Mouse (Mus musculus): ENCODE data around the gene Gm20388. TPM values are rescaled to one million over a fixed set of nuclear protein-coding genes. Genes with fewer than 3 reads are reported as not detected.
"Not testable (repeated sequence)": the region's sequence is repeated elsewhere in the genome, so short reads cannot be mapped to it uniquely, and the experiment has no call there.

The Gm20388 gene
- polyA plus RNA-seq, 1 experiment: 28.1 TPM

DNA sequence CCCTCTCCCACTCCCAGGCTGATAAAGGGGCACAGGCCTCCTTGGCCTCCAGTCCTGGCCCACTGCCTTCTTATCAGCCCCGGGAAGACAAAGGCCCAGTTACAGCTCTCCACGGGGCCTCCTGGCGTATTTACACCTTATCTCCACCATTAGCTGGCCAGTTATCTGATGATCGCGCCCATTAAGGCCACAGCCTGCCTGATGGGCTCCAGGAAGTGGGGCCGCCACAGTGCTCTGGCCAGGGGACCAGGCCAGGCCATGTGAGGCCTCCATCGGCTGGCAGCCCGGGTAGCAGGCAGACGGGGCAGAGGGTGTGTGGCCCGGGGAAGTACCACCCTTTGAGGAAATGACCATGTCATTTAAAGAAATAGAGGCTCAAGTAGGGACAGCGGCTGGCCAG lies 2412.2 kb downstream of the Gm20388 start:
- Histone ChIP-seq H3K27ac (ENCODE audit: insufficient read depth, low read length) (no peak overlapping the region), H3K4me1 (ENCODE audit: control insufficient read depth, insufficient read depth, low read length) (peaks cover 16% of the 10 kb centered on the region), H3K27me3 (ENCODE audit: control insufficient read depth, insufficient read depth, low read length, poor library complexity, severe bottlenecking) (no peaks in the 10 kb centered on the region), H3K36me3 (ENCODE audit: control insufficient read depth, insufficient read depth, low read length, poor library complexity, severe bottlenecking) (no peaks in the 10 kb centered on the region), H3K9ac (ENCODE audit: low read depth, poor library complexity, severe bottlenecking) (no peak overlapping the region), H3K9me3 (replicated peaks; ENCODE audit: control insufficient read depth, insufficient read depth, low read length, poor library complexity, severe bottlenecking) (no peaks in the 10 kb centered on the region), H3K4me3 (ENCODE audit: low read depth, low read length) (no peak overlapping the region)
- TF ChIP-seq CTCF (IDR thresholded peaks at IDR 0.05; ENCODE audit: low read depth, low read length): no peak

DNA sequence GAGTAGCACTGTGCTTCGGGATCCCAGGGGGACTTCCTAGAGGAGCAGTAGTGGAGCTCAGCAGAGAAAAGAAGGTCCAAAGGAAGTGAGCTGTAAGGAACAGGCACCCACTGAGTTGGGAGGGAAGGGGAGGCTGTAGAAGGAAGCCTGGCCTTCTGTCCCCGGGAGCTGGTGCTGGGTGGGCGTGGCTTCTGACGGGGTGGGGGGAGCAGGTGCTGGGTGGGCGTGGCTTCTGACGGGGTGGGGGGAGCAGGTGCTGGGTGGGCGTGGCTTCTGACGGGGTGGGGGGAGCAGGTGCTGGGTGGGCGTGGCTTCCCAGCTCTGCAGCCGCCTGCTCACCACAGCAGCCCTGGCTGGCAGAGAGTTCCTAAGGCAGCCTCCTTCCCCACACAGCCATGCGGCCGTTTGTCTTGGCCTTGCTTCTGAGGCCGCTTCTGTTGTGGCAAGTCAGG lies 2413.3 kb downstream of the Gm20388 start:
- peak; percentile 19 for TF ChIP-seq POLR2A (IDR thresholded peaks at IDR 0.05; ENCODE audit: insufficient read depth, low read length)
- H3K4me3 ChIP-seq (ENCODE audit: low read depth, low read length); H3K36me3 ChIP-seq (ENCODE audit: control insufficient read depth, insufficient read depth, low read length, poor library complexity, severe bottlenecking); H3K27ac ChIP-seq (ENCODE audit: insufficient read depth, low read length); H3K27me3 ChIP-seq (ENCODE audit: control insufficient read depth, insufficient read depth, low read length, poor library complexity, severe bottlenecking); H3K9me3 ChIP-seq (replicated peaks; ENCODE audit: control insufficient read depth, insufficient read depth, low read length, poor library complexity, severe bottlenecking): not testable (repeated sequence)
- Histone ChIP-seq H3K9ac (ENCODE audit: low read depth, poor library complexity, severe bottlenecking) (peak overlapping the region; percentile 24; the same call in 1 of the 2 replicates), H3K4me1 (ENCODE audit: control insufficient read depth, insufficient read depth, low read length) (peaks cover 13% of the 10 kb centered on the region)

DNA sequence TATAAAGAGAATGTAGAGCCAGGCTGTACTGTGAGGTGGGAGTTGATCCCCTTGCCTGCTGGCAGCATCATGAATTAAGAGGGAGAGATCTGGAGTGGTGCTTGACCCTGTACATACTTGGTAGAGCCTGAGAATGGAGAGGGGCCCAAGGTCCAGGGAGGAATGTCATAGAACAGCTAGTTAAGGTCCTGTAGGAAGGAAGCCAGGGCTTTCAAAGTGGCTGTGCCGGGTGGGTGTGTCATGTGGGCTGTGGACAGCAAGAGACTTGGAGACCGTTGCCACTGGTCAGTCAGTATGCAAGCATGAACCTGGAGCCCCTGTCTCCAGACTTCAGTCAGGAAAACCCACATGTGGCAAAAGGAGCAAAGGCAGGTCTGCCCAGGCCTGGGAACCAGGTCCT lies 2414.6 kb downstream of the Gm20388 start:
- Histone ChIP-seq H3K9me3 (replicated peaks; ENCODE audit: control insufficient read depth, insufficient read depth, low read length, poor library complexity, severe bottlenecking) (no peaks in the 10 kb centered on the region), H3K4me3 (ENCODE audit: low read depth, low read length) (no peak overlapping the region), H3K4me1 (ENCODE audit: control insufficient read depth, insufficient read depth, low read length) (peaks cover 11% of the 10 kb centered on the region), H3K9ac (ENCODE audit: low read depth, poor library complexity, severe bottlenecking) (no peak overlapping the region), H3K27me3 (ENCODE audit: control insufficient read depth, insufficient read depth, low read length, poor library complexity, severe bottlenecking) (no peaks in the 10 kb centered on the region), H3K27ac (ENCODE audit: insufficient read depth, low read length) (no peak overlapping the region), H3K36me3 (ENCODE audit: control insufficient read depth, insufficient read depth, low read length, poor library complexity, severe bottlenecking) (no peaks in the 10 kb centered on the region)
- no peak for TF ChIP-seq EP300 (IDR thresholded peaks at IDR 0.05; ENCODE audit: insufficient read depth, low read depth, low read length)
- TF ChIP-seq POLR2A (IDR thresholded peaks at IDR 0.05; ENCODE audit: insufficient read depth, low read length): no peak
- no peak for TF ChIP-seq CTCF (IDR thresholded peaks at IDR 0.05; ENCODE audit: low read depth, low read length)

DNA sequence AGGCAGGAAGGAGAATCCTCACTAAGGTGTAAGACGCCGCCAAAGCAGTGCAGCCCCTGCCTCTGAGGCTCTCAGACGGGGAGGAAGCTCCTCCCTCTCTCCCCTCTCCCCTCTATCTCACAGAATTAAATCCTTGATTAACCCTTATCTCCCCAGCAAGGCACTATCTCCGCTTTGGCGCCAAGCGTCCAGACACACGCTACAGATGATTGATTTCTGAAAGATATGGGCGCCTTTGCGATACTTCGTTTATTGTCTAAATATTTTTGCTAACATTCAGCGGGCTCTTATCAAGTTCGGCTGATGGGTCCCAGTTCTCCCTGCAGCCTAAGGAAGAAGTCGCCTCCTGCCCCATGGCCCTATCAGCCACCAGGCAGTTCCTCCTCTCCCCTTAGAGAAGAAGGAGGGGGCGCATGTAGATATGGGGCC lies 2415.5 kb downstream of the Gm20388 start:
- no peaks in the 10 kb centered on the region for H3K27me3 ChIP-seq (ENCODE audit: control insufficient read depth, insufficient read depth, low read length, poor library complexity, severe bottlenecking)
- peaks cover 7% of the 10 kb centered on the region for H3K4me1 ChIP-seq (ENCODE audit: control insufficient read depth, insufficient read depth, low read length)
- no peak overlapping the region for H3K9ac ChIP-seq (ENCODE audit: low read depth, poor library complexity, severe bottlenecking)

DNA sequence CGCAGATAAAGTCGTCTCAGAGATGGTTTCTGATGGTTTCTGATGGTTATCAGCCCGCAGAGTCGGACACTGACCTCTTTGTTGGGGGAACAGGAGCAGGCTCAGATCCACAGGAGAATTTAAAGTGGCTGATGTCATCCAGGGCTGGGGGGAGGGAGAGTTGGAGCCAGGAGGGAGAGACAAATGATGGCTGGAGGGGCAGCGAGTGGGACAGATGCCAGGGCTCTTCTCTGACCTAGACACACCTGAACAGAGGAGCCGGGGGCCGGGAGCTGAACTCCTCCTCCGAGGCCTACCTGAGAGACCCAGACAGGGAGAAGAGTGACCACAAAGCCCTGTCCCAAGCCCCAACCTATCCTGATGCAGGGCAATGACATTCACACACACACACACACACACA lies 2418.4 kb downstream of the Gm20388 start:
- Histone ChIP-seq H3K36me3 (ENCODE audit: control insufficient read depth, insufficient read depth, low read length, poor library complexity, severe bottlenecking) (no peaks in the 10 kb centered on the region), H3K27ac (ENCODE audit: insufficient read depth, low read length) (no peak overlapping the region), H3K9me3 (replicated peaks; ENCODE audit: control insufficient read depth, insufficient read depth, low read length, poor library complexity, severe bottlenecking) (no peaks in the 10 kb centered on the region), H3K27me3 (ENCODE audit: control insufficient read depth, insufficient read depth, low read length, poor library complexity, severe bottlenecking) (no peaks in the 10 kb centered on the region), H3K9ac (ENCODE audit: low read depth, poor library complexity, severe bottlenecking) (no peak overlapping the region), H3K4me3 (ENCODE audit: low read depth, low read length) (no peak overlapping the region), H3K4me1 (ENCODE audit: control insufficient read depth, insufficient read depth, low read length) (peaks cover 4% of the 10 kb centered on the region)
- TF ChIP-seq EP300 (IDR thresholded peaks at IDR 0.05; ENCODE audit: insufficient read depth, low read depth, low read length): no peak
- TF ChIP-seq POLR2A (IDR thresholded peaks at IDR 0.05; ENCODE audit: insufficient read depth, low read length): no peak
- no peak for TF ChIP-seq CTCF (IDR thresholded peaks at IDR 0.05; ENCODE audit: low read depth, low read length)

More for the DNA sequence above, 2415.5 kb downstream of the Gm20388 start:
- no peak overlapping the region for H3K4me3 ChIP-seq (ENCODE audit: low read depth, low read length)
- H3K9me3 ChIP-seq (replicated peaks; ENCODE audit: control insufficient read depth, insufficient read depth, low read length, poor library complexity, severe bottlenecking): no peaks in the 10 kb centered on the region
- no peak overlapping the region for H3K27ac ChIP-seq (ENCODE audit: insufficient read depth, low read length)
- H3K36me3 ChIP-seq (ENCODE audit: control insufficient read depth, insufficient read depth, low read length, poor library complexity, severe bottlenecking): no peaks in the 10 kb centered on the region
- no peak for TF ChIP-seq CTCF (IDR thresholded peaks at IDR 0.05; ENCODE audit: low read depth, low read length)
- TF ChIP-seq POLR2A (IDR thresholded peaks at IDR 0.05; ENCODE audit: insufficient read depth, low read length): no peak
- no peak for TF ChIP-seq EP300 (IDR thresholded peaks at IDR 0.05; ENCODE audit: insufficient read depth, low read depth, low read length)

DNA sequence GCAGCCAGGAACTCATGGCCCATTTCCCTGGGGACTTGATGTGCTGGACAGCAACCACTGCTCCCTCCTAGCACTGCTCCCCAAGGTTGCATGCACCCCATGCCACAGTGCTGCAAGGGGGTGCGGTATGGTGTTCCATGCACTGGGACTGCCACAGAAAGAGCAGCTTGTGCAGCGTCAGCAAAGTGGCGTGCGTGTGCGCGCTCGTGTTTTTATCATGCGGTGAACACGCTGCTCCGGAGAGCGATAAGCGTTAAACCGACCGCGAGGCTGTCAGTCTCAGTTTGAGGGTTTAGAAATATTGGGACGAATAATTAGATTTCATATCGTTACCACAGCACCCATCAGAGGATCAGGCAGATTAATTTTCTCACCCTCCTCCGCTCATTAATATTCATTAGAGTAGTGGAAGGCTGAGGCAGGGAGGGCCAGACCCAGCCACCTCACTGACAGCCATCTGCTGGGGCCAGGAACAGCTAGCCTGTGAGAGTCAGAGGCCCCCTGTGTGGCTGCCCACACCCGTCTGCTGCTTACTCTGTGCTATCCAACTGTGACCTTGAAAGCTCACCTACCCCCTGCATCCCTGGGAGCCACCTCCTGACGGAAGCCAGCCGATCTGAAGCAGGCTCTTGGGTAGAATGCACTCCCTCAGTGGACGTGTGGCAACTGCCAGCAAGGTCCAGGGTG lies 2419.1 kb downstream of the Gm20388 start:
- no peaks in the 10 kb centered on the region for H3K9me3 ChIP-seq (replicated peaks; ENCODE audit: control insufficient read depth, insufficient read depth, low read length, poor library complexity, severe bottlenecking)
- no peaks in the 10 kb centered on the region for H3K36me3 ChIP-seq (ENCODE audit: control insufficient read depth, insufficient read depth, low read length, poor library complexity, severe bottlenecking)
- no peak overlapping the region for H3K4me3 ChIP-seq (ENCODE audit: low read depth, low read length)
- TF ChIP-seq POLR2A (IDR thresholded peaks at IDR 0.05; ENCODE audit: insufficient read depth, low read length) (no peak), EP300 (IDR thresholded peaks at IDR 0.05; ENCODE audit: insufficient read depth, low read depth, low read length) (no peak), CTCF (IDR thresholded peaks at IDR 0.05; ENCODE audit: low read depth, low read length) (no peak)
- H3K9ac ChIP-seq (ENCODE audit: low read depth, poor library complexity, severe bottlenecking): no peak overlapping the region
- H3K27ac ChIP-seq (ENCODE audit: insufficient read depth, low read length): no peak overlapping the region
- no peaks in the 10 kb centered on the region for H3K27me3 ChIP-seq (ENCODE audit: control insufficient read depth, insufficient read depth, low read length, poor library complexity, severe bottlenecking)
- H3K4me1 ChIP-seq (ENCODE audit: control insufficient read depth, insufficient read depth, low read length): peaks cover 4% of the 10 kb centered on the region

Data from ES-Bruce4 (cell line).